Mouse (Mus musculus) cerebellum, postnatal 36 days (tissue): ENCODE measurements around the gene Rnf13.

Source experiments
- DNase-seq, 2 experiments: peaks; one replicate each; pipeline ENCODE4 v3.0.0; 2021 to 2022; ENCODE audit warnings: mixed read lengths in 2 of 2

The Rnf13 gene

DNA sequence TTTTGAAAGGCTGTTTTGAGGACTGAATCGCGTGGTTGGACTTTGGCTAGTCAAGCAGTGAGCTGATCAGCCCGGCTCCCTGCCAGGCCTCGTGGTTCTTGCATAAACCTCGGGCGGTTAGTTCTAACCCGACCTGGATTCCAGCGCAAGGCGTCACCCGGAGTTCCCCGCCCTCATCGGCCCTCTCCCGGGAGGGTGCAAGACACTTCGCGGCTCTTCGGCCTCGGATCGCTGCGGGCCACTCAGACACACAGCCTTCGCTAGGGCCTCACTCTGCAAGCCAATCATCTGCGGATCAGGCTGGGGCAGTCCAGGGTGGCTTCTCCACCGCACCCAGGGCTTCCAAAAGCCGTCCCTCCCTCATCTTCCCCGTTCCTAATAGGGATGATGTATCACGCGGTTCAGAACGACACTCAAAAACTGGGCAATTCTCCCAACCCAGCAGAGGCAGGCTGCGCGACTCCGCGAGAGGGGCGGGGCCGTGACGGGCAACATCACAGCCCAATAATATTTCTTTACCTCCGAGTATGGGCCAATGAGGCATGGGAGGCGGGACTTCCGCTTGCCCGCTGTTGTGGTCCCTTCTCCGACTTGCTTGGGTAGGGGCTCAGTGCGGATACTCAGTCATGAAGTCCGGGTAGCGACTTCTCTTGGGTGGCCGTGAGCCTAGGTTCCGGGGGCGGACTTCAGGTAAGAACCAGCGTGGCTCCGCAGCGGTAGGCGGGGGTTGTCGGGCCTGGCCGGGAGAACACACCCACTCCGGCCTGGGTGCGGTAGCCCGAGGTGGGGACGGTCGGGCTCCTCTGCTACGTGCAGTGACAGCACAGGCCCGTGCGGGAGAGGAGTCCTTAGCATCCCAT, at the start of gene Rnf13:
Gene Rnf13, plus strand, starts transcription at position 552 of the 860 bp plus-strand sequence.
- peak; percentile 97 to 98 for DNase-seq

DNA sequence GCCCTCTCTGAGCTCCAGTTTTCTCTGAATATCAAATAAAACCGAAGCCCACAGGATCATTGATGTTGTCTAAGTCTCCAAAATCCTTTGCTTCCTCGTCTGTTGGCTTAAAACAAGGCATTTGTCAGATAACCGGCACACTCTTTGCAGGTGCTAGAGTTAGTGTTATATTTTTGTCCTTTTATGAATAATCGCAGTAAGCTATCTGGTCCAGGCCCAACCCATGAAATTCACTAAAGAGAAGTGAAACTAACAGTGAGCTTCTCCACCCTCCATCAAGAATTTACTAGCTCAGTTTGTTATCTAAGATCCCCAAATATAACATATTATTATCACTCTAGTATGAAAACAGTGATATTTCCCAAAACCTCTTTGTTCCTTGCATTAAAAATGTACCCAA, 44.1 kb upstream of the Rnf13 start:
- DNase-seq: no peak

DNA sequence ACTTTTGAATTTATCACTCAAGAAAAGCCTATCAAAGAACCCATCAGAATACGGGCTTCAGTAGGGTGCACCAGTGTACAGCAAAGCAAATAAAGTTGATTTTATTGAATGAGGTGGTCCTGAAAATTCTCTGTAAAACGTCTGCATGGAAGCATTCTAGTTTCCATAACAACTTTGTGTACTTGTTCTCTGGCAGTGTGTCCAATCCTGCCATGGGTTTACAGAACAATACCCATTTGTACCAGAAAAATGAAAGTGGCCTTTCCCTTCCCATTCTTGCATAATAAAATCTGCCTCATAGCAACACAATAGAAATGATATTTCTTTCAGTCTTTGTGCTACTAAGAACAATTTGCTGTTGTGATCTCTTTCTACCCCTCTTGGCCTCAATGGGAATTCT, 43.1 kb upstream of the Rnf13 start, which contains the start of gene Ankub1:
Gene Ankub1, minus strand, starts transcription at position 81 of the 400 bp plus-strand sequence.
- DNase-seq: no peak

DNA sequence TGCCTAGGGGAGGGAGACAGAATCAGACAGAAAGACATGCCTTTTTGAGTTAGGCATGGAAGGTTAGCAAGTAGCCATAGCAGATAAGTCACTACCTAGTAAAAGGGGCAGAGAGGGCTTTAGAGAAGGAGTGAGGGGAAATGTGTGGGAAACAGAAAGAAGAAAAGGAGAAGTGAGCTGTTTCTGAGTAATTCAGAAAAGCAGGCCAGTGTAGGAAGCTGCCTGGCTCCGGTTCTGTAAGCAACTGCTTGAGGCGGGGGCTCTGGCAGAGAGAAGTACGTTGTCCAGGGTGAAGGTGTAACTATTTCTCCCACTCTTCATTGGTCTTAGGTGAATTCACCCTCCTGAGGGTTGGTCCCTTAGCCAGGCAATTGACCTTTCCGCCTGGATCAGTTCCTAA, 39.6 kb upstream of the Rnf13 start:
- DNase-seq: no peak

DNA sequence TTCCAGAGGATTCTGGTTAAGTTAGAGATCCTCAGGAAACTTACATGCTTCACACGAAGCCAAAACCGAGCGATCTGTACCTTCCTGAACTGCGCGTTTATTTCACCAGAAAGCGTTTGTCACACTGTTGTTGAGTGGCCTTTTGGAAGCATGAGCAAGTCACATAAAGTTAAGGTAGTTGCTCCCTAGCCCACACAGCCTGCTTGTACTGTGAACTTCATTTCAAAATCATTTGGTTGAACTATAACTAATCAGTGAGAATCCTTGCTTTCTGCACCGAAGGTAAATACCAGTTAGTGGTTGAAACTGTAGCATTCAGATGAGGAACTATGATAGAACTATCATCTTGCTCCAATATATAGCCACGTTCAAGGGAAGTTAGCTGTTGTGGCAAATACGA, 39.1 kb upstream of the Rnf13 start:
- DNase-seq: no peak

DNA sequence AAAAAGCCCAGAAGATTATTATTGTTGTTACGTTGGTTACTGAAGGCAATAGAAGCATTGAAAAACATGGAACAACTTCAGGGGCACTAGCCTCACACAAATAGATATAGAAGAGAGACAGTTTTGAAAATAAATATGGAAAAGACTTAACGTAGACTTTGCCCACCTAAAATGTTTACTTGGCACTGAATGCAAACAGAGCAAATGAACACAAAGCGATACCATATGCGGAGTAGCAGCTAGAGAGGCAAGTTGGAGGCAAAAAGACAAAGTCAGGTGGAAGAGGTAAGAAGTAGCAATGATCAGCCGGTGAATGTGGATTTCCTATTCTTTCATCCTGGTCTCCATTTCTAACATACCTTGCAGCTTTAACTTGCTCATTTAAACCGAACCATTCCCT, 21.7 kb upstream of the Rnf13 start:
- no peak for DNase-seq

DNA sequence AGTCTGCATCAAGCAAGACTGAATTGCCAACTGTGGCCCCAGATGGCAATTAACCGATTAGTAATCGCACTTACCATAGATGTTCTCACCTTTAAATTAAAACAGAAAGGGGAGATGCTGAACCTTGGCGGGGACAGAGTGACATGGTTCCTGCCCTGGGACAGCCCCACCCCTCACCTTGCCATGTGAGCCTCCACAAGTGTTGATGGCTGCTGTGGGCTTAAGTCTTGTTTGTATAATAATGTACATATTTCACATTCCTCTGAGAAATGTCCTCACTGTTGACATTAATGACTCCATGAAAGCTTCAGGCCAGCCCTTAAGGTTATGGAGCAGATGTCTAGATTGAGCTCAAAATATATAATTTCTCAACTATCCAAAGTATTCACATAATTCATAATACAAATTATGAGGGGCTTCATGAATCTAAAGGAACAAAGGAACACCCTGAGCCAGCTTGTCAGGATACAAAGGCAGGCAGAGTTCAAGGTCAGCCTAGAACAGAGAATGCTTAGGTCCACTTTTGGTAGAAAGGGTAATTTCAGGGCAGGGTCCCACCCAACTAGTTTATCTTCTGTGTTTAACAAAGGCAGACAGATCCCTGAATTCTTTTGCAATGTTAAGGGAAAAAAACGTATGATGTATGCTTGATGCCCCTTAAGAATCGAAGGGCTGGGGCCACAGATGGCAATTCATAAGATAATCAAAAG, 3.5 kb upstream of the Rnf13 start:
- no peak for DNase-seq

DNA sequence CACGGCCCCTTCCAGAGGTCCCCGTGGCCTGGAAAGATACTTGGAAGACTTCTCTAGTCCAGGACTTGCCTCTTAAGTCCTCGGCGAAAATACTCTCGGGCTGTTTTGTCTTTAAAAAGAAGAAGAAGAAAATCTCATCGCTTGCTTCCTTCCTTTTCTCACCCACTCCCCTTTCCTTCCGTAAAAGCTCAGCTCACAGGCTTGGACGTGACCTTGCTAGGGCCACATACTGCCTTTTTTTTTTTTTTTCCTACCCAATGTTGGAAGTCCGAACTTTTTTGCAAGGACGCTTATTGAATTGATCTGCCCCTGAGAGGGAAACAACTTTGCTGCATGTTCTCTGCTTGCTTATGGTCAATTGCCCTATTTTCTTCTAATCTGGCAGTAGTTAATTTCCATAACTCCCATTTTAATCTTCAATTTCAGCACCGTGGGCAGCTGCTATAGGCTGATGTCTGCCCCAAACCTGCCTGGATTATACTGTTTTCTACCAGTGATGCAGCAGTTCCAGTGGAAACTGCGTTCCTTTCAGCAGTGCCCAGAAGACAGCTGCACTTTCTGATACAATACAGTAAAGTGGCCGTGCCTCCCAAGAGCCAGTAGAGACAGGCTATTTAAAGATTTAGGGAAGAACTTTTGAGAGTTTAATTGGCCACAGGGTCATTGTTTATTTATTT, 695 bp downstream of the Rnf13 start:
- DNase-seq: no peak

DNA sequence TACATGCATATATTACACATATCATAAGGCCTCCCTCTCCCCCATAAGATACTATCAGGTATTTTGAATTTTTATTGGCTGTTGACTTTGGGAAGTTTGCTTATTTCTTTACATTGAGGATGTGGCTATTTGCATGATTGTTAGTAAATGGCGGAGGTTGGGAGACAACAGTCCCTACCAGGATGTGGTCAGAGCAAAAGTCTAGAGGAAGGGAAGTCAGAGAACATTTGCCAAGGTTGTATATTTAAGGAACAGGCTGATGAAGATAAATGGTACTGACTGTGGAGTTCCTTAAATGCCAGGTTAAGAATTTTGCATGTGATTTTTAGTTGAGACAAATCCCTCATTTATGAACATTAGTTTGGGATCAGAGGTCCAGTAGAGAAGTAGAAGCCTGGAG, 4.0 kb downstream of the Rnf13 start:
- DNase-seq: no peak

DNA sequence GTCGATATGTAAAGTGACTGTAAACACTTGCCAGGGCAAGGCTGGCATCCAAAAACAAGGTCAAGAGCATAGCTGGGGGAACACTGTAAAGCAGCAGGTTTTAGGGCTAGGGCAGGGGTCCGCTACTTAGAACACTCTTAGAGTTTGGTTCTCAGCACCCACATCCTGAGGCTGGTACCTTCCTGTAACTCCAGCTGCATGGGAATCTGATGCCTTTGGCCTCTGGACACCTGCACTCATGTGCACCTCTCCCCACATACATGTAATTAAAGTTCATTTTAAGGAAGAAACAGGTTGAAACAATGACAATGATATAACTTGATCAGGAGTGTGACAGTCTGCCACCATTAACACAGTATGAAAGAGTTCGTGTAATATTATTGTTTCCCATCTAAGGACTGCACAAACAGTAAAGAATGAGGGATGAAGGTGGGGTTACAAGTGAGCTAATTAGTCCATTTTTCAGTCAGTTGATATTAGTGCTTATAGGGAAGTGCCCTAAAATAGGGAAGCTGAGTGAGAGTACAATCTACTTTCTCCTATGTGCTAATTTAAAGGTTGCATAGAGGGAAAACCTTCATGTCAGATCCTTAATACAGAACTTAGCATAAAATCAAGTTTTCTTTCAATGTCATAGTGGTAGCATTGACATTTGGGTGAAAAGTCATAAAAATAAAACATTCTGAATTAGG, 12.9 kb downstream of the Rnf13 start:
- no peak for DNase-seq

DNA sequence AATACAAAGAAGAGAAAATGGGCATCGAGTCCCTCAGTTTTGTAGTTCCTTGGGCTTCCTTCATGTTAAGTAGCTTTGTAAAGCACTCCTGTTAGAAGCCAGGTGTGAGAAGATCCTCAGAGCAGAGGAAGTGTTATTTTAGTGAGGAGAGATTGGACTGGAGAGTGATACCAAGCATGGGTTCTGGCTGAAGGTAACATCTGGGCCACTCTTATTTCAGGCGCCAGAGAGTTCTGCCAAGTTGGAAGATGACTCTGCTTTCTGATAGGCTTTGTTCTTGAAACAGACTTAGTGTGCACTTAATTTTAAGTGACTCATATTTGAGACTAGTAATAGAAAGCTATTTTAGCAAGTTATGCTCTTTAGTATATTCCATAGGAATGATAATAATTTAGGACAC, 41.1 kb downstream of the Rnf13 start:
- DNase-seq: no peak

DNA sequence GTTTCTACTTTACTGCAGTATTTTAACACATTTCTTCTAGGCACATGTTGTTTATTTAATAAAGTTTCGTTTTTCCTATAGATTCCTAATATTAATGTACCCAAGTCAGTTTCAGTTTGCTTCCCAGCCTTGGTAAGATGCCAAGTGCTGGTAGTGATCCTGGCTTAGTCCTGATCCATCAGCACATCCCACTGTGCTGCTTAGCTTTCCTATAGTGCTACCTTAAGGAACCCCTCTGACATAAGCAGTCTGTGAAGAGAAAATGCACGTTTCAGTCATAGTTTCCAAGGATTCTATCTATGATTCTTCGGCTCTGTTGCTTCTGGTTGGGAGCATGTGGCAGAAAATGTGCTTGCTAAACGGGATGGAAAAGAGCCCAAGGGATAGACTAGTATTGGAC, 52.6 kb downstream of the Rnf13 start:
- DNase-seq: no peak

DNA sequence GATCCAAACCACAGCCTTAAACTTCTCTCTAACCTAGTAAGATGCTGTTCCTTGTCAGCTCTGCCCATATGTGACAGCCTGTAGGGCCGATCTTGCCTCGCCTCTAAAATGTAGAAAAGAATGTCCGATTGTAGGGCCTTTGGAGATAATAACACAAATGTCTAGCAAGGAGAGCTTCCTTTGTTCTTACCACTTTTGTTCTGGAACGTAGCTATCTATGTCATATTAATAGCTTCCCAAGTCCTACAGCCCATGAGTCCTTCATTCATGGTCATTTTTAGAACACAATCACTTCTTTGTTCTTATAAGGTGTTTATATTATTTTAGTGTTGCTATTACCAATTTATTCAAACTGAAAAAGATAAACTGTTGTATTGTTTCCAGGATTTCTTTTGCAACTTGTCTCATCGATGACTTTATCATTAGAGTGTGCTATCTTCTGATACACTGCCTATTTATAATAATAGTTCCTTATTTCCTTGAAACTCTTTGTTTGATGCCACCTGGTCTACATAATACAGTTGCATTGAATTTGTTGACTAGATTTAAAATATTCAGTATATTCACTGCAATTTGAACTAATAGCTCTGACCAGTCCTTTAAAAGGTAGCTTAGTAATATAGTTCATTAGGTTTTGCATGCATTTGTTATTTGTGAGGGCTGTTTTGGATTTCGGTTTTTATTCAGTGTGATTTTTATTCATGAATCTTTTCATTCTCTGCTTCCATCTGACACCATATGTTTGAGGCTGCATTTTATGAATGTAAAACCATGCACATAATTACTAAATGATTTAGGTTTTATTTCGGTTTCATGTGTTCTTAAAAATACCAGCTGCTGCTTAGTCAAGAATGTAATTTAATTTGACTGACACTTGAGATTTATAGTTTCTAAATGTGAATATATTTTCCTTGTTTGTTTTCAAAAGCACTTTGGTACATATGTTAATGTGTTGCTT, 53.4 kb downstream of the Rnf13 start:
- no peak for DNase-seq

DNA sequence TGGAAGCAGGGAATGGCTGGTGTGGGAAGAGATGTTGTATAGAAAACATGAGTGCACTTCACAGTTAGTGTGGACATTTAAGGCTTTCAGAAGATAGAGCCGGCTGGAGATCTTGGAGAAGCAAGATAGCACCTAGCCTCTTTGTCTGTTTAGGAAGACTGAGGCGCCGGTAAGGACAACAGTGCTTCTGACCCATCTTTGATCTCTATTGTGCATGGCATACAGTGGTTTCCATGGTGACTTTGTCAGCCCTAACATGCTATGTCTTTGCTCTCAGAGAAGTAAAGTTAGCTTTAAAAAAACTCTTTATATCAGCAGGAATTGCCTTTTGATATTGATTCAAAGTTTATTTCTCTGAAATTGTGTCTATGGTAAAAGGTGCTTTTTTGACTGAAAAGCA, 55.2 kb downstream of the Rnf13 start:
- DNase-seq: no peak

DNA sequence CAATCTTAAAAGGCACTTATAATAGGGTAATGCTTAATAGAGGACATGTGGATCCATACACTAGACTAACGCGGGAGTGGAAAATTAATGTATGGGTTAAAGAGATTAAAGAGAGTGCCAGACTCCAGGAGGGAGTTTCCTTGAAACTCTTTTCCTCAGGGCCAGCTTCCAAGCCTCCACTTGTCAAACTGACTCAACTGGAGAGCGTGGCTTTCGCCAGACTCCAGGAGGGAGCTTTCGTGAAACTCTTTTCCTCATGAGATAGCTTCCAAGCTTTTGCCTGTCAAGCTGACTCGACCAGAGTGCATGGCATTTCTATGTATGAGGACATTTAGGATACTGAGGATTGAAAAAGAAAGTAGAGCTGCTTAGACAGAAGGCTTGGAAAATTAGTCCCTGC, 59.2 kb downstream of the Rnf13 start:
- peak in 1 of 2 experiments; percentile 20 for DNase-seq

DNA sequence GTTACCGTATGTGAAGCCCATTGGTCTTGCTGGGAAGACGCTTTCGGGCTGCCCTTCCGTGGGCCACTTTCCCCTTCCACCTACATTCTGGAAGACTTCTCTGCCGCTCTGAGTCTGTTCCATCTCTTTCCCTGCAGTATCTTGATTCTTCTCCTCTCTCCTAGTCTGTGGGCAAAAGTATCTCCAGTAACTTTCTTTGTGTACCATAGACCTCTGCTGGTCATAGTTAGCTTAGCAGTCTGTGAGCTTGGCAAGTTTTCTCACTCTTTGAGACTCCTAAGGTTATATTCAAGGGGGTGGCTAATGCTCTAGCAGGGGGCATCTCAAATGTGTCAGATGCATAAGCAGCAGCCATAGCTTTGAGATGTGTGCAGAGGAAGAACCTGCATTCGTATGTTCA, 79.6 kb downstream of the Rnf13 start:
- DNase-seq: no peak

DNA sequence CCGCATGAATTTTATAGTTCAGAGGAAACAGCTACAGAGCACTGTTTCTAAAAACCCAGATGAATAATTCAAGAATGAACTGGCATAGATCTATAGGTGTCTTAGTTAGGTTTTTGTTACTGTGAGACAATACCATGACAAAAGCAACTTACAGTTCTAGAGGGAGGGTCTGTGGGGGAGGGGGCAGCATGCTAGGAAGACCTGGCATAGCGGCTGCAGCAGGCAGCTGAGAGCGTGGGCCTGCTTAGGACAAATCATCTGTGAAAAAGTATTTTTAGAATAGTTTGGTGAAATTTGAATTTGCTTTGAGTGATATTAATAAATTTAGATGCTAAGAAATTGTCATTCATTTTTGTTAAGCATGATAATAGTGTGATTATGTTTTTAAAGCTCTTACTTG, 90.0 kb downstream of the Rnf13 start:
- DNase-seq: no peak

DNA sequence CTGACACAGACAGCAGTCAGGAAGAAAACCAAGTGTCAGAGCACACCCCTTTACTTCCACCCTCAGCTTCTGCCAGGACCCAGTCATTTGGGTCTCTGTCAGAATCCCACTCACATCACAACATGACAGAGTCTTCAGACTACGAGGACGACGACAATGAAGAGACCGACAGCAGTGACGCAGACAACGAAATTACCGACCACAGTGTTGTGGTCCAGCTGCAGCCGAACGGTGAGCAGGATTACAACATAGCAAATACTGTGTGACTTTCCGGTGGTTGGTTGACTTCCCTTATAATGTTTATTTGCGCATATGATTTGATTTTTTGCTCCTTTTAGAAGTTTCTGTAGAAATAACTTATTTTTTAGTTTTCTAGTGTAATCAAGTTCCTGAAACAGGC, 97.7 kb downstream of the Rnf13 start:
- no peak for DNase-seq

DNA sequence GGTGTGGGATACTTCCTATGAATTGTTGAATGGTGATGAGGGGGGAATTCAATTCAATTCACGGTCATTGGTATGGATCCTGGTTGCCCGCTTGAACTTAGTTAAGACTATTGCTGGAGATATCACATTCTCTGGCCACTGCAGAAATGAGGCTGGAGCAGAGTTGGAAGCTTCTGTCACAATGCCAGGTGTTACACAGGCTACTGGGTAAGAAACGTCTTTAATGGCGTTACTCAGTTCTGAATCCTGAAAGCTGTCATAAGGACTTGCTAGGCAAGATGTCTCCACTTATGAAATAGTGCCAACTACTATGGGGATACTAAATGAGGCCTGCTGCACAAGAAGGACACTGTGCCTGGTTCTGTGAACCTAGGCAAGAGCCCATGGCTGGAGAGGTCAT, 101.0 kb downstream of the Rnf13 start:
- DNase-seq: no peak

DNA sequence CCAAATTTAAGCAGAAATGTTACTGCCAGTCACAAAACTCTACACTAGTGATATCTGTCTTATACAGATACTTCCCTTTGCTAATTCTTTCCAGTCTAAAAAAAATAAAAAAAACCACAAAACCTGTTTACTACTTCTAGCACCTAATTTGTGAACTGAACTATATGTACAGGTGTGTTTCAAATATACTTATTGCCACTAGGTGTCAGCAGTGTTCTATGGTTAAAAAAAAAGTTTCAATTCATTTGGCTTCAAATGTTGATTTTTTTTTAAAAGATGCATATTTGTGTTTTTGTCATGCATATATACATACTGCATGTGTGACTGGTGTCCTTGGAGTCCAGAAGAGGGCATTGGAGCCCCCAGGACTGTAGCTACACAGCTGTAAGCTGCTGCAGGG, 107.9 kb downstream of the Rnf13 start:
- DNase-seq: no peak

DNA sequence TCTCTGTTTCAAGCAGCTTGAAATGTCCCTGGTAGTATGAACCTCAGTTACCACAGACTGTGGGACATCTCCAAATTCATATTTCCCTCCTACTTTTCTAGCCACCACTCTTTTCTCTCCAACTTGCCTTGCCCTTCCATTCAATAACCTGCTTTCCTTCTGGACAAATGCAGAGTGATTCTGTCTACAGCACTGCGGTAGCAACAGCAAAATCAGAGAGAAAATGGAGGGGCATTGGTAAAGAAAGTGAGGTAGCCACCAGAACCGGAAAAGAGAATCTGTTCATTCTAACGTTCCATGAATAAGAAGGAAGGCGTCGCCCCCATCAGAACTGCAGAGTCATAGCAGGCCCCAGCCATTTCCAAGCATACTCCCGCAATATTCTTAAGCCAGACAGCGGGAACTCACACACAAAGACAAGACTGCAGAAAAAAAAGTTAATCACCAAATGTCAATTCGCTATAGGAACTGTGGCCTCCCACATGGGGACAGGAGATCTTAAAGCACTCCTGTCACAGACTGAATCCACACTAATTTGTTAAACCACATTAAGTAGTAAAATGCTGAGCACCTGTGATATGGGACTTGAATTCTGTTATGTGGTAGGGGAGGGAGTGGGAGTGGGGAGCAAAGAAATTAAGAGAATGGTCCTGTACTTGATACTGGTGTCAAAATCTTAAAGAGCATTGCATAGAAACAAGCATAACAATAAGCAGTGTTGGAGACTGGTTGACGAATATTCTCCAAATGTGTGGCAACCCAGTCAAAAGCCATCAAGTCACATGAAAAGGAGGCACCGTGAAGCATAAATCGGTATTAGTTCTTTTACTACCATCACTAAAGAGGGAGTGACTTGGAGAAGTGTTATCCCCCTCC, 110.2 kb downstream of the Rnf13 start:
- peak; percentile 14 to 31 for DNase-seq
